Mouse (Mus musculus) right cerebral cortex, postnatal 10 days (tissue): Measurements from ENCODE around the gene Zfp619.
"Not testable (repeated sequence)": the region's sequence is repeated elsewhere in the genome, so short reads cannot be mapped to it uniquely, and the experiment has no call there.

Source experiments
- DNase-seq, 2 experiments: peaks; one replicate each; pipeline ENCODE4 v3.0.0; 2021; ENCODE audit warnings: low spot score in 2 of 2

Zfp619 gene

GRCm38 (mm10) chr7:39517616-39518177 is at the start of gene Zfp619:
Gene Zfp619 (plus strand): TSS chr7:39517766.
- DNase-seq = peak; percentile 94 to 96

DNA sequence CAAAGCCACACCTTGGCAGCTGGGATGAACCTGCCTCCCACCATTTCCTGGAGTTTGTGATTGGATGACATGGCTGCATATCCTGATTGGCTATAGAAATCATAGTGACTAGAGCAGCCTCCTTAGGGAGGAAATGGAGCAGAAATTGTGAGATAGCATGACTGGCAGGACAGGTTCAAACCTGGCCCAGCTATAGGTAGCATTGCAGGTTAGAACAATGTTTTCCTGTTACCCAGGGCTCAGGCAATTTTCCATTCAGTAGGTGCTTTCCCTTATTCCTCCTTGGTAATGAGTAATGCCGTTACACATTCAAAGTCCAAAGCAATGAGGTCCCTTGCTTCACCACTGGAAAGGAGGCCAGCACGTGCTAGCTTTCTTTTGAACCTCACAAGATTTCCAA is 38.6 kb upstream of the Zfp619 start:
- no peak for DNase-seq

DNA sequence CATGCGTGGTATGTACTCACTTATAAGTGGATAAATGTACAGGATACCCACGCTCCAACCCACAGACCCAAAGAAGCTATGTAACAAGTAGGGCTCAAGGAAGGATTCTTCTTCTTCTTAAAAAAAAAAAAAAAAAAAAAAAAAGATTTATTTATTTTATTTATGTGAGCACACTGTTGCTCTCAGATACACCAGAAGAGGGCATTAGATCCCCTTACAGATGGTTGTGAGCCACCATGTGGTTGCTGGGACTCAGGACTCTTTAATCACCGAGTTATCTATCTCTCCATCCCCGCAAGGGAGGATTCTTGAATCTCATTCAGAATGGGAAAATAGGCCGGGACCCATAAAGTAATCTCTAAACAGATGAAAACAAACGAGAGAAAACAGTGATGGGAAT is 33.2 kb upstream of the Zfp619 start:
- DNase-seq = no peak

DNA sequence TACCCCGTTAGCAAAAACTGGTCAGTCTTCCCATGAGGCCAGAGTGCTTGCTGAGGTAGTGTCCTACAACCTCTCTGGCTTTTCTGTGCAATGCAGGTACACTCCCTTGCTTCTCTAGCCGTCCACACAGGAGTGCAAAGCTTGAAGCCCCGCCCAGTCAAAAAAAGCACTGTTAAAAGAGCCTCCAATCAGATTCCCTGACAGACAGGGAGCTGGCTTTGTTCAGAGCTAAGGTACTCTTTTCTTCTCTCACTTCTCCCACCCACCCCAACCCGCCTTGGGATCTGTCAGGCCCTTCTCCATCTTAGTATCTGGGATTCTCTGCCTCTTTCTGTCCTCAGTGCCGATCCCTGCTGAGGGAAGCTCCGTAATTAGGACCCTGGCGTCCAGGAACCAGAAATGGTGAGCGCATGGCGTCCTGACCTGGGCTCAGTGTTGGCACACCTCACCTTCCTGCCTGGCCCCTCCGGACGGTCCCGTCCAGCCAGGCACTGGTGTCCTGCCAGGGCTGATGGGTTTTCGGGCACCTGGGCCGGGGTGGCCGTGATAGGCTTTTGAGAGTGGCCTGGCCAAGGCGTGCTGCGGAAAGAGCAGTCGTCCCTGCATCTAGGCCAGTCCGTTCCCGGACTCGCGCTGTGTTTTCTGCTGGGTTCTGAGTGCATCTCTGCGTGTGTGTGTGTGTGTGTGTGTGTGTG is 30.3 kb upstream of the Zfp619 start:
- DNase-seq = peak; percentile 43 to 56

DNA sequence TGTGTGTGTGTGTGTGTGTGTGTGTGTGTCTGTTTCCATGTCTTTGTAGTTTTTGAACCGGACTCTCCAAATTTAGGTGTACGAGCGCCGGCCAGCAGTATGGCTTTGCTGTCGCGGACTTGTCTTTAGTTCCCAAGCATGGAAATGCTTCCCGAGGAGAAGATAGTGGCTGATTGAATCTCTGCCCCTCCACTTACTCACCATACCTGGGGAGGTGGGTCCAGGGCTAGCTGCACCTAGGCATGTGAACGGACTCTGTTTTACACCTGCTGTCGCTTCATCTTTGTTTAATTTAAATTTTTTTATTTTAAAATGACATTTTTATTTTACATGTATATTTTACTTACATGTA is 29.7 kb upstream of the Zfp619 start:
- DNase-seq = no peak

GRCm38 (mm10) chr7:39494646-39495045 is 22.9 kb upstream of the Zfp619 start:
- DNase-seq = no peak

DNA sequence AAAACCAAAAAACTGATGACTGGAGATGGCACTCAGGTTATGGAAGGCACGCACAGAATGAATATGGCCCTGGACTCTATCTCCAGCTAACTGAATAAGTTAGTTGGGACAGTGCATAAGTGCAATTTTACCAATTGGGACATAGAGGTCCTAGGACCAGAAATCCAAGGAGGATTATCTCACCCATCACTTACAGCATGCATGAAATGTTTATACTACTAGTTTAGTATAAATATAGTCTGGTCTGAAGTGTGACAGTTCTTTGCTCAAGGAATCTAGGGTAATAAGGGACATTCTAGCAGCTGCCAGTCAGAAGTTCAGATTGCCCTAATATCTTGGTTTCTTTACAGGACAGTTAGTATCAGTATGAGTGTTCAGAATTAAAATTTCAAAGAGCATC is 13.5 kb upstream of the Zfp619 start:
- DNase-seq = no peak

- peak; percentile 22 to 34 for DNase-seq
Observed at GRCm38 (mm10) chr7:39518362-39518761, 796 bp downstream of the Zfp619 start.

GRCm38 (mm10) chr7:39523703-39524424 is 6.3 kb downstream of the Zfp619 start:
- DNase-seq = no peak

- DNase-seq = no peak
Observed at GRCm38 (mm10) chr7:39543151-39543550, 25.6 kb downstream of the Zfp619 start.

DNA sequence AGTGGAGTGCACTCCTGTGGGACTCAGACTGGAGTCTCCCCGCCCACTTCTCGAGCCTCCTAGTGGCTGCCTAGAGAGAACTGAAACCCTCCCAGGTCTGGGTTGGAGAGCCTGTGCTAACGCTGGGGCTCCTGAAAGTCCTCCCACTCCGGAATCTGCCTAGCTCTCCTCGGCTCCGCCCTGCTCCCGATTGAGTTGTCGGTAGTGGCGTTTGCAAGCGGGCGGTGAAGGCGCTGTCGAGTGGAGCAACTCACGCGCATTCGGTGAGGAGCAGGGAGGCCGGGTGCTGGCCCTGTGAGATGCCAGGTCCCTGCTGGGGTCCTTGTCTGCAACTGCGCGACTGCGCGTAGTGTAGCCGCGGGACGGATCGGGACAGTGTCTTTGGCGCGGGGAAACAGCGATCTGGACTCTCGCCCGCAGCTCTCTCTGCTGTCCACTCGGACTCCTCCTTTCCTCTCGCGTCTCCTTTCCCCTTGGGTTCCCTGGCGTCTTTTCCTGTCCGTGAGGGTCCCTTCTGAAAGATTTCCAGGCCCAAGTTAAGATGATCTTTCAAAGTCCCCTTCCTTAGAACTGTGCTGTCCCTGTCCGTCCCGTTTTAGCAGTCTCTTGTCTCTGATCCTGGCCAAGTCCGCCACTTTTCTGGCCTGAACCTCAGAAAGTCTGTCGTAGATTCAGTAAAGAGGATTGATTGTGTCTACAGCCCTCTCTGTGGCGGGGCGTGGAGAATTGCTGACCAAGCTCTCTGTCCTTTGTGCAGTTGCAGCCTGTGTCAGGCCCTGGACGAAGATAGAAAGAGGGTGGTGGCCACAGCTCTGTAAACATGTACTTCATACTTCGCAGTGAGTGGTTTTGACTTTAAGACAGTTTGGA is 26.9 kb downstream of the Zfp619 start:
- peak; percentile 74 to 80 for DNase-seq

DNA sequence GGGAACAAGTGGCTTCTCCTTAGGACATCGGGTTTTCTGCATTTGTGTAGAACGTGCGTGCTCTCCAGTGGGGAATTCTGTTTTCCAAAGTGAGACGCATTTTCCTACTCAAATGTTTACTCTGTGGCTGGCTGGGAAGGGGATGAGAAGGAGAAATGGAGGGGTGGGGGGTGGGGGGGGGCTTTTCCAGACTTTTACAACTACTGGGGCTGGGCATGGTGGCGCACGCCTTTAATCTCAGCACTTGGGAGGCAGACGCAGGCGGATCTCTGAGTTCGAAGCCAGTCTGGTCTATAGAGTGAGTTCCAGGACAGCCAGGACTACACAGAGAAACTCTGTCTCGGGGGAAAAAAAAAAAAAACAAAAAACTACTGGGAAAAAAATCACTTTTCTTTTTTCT is 27.6 kb downstream of the Zfp619 start:
- DNase-seq = no peak

- peak; percentile 44 to 45 for DNase-seq
Observed at GRCm38 (mm10) chr7:39549336-39549735, 31.8 kb downstream of the Zfp619 start.

DNA sequence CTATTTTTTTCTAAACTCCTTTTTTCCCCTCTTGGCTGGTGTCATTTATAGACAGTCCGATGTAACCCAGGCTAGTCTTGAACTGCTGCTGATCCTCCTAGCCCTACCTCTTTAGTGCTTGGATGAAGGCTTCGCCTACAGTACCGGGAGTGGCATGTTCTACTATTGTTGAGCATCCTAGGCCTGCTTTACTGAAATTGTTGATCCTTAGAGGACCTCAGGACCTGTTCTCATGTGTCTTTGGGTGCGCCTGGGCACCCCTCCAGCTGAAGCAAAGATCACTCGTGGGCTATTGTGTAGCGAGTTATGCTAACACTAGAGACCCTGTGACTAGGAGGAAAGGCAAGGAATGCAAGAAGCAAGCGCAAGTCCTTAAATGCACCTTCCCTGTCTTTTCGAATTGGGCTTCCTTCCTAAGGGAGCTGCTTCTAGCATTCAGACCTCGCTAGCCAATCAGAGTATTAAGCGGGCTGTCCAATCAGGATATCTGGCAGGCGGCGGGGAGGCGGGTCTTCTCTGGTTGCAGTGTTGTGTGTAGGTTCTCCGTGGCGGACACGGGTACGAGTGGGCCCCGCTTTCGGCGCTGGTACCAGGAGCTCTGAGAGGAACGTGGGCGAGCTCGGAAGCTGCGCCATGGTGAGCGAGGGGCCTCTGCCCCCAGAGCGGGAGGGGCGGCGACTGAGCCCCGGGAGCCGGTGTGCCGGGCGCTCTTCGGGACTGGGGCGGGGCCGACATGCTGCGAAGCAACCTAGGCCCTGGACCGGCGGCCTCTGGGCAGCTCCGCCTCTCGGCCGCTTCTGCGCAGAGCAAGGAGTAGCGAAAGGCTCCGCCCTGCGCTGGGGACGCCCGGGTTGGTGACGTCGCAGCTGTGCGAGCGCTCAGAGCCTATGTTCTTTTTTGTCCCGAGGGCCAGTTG is 34.7 kb downstream of the Zfp619 start:
- DNase-seq = peak; percentile 97 to 98

DNA sequence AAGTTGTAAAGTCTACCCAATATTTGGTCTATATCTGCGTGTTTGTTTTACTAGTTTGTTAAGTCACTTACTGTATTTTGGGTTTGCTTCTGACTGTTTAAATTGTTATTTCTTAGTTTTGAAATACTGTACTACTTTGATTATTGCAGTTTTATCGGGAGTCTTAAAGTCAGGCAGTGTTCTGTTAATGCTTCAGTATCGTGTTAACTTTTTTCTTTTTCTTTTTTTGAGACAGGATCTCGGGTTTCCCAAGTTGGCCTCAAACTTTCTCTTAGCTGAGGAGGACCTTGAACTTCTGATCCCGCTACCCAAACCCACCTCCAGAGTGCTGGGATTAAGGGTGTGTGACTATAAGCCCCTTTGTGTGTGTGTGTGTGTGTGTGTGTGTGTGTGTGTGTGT is 35.4 kb downstream of the Zfp619 start:
- no peak for DNase-seq

DNA sequence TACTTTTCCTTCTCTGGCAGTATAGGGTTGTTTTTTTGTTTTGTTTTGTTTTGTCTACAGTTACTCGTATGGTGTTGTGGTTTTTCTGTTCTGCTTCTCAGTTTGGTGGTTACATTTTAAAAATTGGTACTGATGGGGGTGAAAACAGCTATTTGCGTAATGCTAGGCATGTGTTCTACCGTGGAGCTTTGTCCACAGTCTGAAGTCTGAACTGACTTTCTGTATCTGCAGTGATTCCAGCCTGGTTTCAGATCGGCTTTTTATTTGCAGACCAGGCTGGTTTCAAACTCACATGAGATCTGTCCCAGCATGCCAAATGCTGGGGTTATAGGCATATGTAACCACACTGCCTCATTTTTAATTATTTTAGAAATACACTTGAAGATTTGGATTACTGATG is 36.3 kb downstream of the Zfp619 start:
- DNase-seq = no peak

GRCm38 (mm10) chr7:39580066-39580465 is 62.5 kb downstream of the Zfp619 start:
- DNase-seq = no peak

DNA sequence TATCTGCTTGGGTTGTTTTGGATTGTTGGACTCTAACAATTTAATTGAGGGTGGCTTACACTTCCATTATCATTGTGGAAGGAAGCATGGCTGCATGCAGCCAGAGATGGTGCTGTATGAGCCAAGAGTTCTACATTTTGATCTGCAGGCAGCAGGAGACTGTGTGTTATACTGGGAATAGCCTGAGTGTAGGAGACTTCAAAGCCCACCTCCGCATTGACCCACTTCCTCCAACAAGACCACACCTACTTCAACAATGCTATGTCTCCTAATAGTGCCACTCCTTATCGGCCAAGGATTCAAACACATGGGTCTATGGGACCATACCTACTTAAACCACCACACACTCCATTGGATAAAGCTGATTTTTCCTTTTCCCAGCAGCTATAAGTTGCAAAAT is 63.0 kb downstream of the Zfp619 start:
- no peak for DNase-seq

GRCm38 (mm10) chr7:39586834-39587233 is 69.3 kb downstream of the Zfp619 start:
- not testable (repeated sequence) for DNase-seq

GRCm38 (mm10) chr7:39588037-39588436 is 70.5 kb downstream of the Zfp619 start:
- no peak for DNase-seq

GRCm38 (mm10) chr7:39588471-39589041 is 71.0 kb downstream of the Zfp619 start:
- DNase-seq = peak; percentile 50 to 55
